ENCODE assay signal across 8 mouse cellular contexts in genomic region chr12:112576749-112577148, GRCm38 (mm10). TPM values are rescaled to one million over a fixed set of nuclear protein-coding genes. Genes with fewer than 3 reads are reported as not detected.
DNase-seq lines count a peak whose midpoint lies in the region; ATAC-seq lines count a peak whose summit lies in the region.

No protein-coding gene starts in this region.

- no peaks in the 10 kb centered on the region for H3K36me3 ChIP-seq in hindbrain, embryonic 10.5 days
- no peaks in the 10 kb centered on the region for H3K36me3 ChIP-seq in hindbrain, embryonic 16.5 days (ENCODE audit: control insufficient read depth, insufficient read depth, low read length)
- no peaks in the 10 kb centered on the region for H3K36me3 ChIP-seq in intestine, embryonic 16.5 days (ENCODE audit: control insufficient read depth, insufficient read depth, low read length)
- H3K36me3 ChIP-seq in midbrain, embryonic 14.5 days (ENCODE audit: control insufficient read depth, insufficient read depth, low read length): no peaks in the 10 kb centered on the region

- no peak overlapping the region for H3K9ac ChIP-seq in hindbrain, embryonic 16.5 days (ENCODE audit: low read depth, low read length)
- H3K9ac ChIP-seq in intestine, embryonic 16.5 days (ENCODE audit: low read depth, low read length): peak overlapping the region; percentile 60
- no peak overlapping the region for H3K9ac ChIP-seq in midbrain, embryonic 14.5 days (replicated peaks; ENCODE audit: low read length)

- no peak for ATAC-seq in hindbrain, embryonic 16.5 days
- peak; percentile 84 for ATAC-seq in intestine, embryonic 16.5 days
- ATAC-seq in midbrain, embryonic 14.5 days (ENCODE audit: low FRiP score, low TSS enrichment): no peak

- H3K4me2 ChIP-seq in hindbrain, embryonic 16.5 days (ENCODE audit: low read length): no peak overlapping the region
- peak overlapping the region; percentile 48 for H3K4me2 ChIP-seq in intestine, embryonic 16.5 days (ENCODE audit: low read depth, low read length)
- no peak overlapping the region for H3K4me2 ChIP-seq in midbrain, embryonic 14.5 days (ENCODE audit: low read length)

- H3K4me1 ChIP-seq in hindbrain, embryonic 10.5 days (replicated peaks): peaks cover 27% of the 10 kb centered on the region
- peaks cover 2% of the 10 kb centered on the region; the same call in 1 of the 2 replicates for H3K4me1 ChIP-seq in hindbrain, embryonic 16.5 days (ENCODE audit: control insufficient read depth, insufficient read depth, low read depth, low read length)
- H3K4me1 ChIP-seq in intestine, embryonic 16.5 days (ENCODE audit: control insufficient read depth, insufficient read depth, low read length): peaks cover 43% of the 10 kb centered on the region
- no peaks in the 10 kb centered on the region for H3K4me1 ChIP-seq in midbrain, embryonic 14.5 days (ENCODE audit: control insufficient read depth, insufficient read depth, low read length)

- no peak overlapping the region for H3K4me3 ChIP-seq in hindbrain, embryonic 10.5 days
- H3K4me3 ChIP-seq in hindbrain, embryonic 16.5 days (ENCODE audit: low read length): no peak overlapping the region
- H3K4me3 ChIP-seq in intestine, embryonic 16.5 days (ENCODE audit: low read length): 0 out of 2 replicates have a peak overlapping the region, but pooled peaks have one; percentile 9
- no peak overlapping the region for H3K4me3 ChIP-seq in midbrain, embryonic 14.5 days (replicated peaks; ENCODE audit: low read depth, low read length)

- no peaks in the 10 kb centered on the region for H3K9me3 ChIP-seq in hindbrain, embryonic 10.5 days
- H3K9me3 ChIP-seq in hindbrain, embryonic 16.5 days (ENCODE audit: control insufficient read depth, low read length): no peaks in the 10 kb centered on the region
- H3K9me3 ChIP-seq in intestine, embryonic 16.5 days (ENCODE audit: control insufficient read depth, low read length): no peaks in the 10 kb centered on the region
- no peaks in the 10 kb centered on the region for H3K9me3 ChIP-seq in midbrain, embryonic 14.5 days (ENCODE audit: control insufficient read depth, low read length)

- DNase-seq in hindbrain, embryonic 10.5 days (ENCODE audit: low spot score): no peak
- DNase-seq in right cerebral cortex, adult 18-20 months: peak; percentile 66
- DNase-seq in right cerebral cortex, postnatal 36 days (ENCODE audit: low spot score in 2 of 2): no peak
- DNase-seq in retina, embryonic 14.5 days (ENCODE audit: low spot score): no peak
- DNase-seq in cerebellum, postnatal 4 days (ENCODE audit: low spot score in 2 of 2): no peak
- DNase-seq in midbrain, embryonic 14.5 days: no peak

- 16% methylated on average over 3 of the region's 3 CpGs for WGBS in hindbrain, embryonic 10.5 days
- WGBS in hindbrain, embryonic 16.5 days: 22% methylated on average over 3 of the region's 3 CpGs
- 5% methylated on average over 3 of the region's 3 CpGs for WGBS in intestine, embryonic 16.5 days
- WGBS in midbrain, embryonic 14.5 days: 21% methylated on average over 3 of the region's 3 CpGs

- peak overlapping the region; percentile 64 for H3K27ac ChIP-seq in hindbrain, embryonic 10.5 days
- no peak overlapping the region for H3K27ac ChIP-seq in hindbrain, embryonic 16.5 days (ENCODE audit: low read depth, low read length)
- H3K27ac ChIP-seq in intestine, embryonic 16.5 days (ENCODE audit: low read length): peak overlapping the region; percentile 98
- H3K27ac ChIP-seq in midbrain, embryonic 14.5 days (replicated peaks; ENCODE audit: low read depth, low read length): no peak overlapping the region

- H3K27me3 ChIP-seq in hindbrain, embryonic 10.5 days (ENCODE audit: insufficient read depth, poor library complexity, severe bottlenecking): peaks cover 8% of the 10 kb centered on the region
- H3K27me3 ChIP-seq in hindbrain, embryonic 16.5 days (replicated peaks; ENCODE audit: control insufficient read depth, insufficient read depth, low read length): 0 out of 2 replicates have a peak, but pooled peaks cover 2% of the 10 kb centered on the region
- no peaks in the 10 kb centered on the region for H3K27me3 ChIP-seq in intestine, embryonic 16.5 days (replicated peaks; ENCODE audit: control insufficient read depth, insufficient read depth, low read length)
- H3K27me3 ChIP-seq in midbrain, embryonic 14.5 days (ENCODE audit: control insufficient read depth, insufficient read depth, low read length): no peaks in the 10 kb centered on the region

RNA-seq across cellular contexts. Expression of gene Inf2, which starts 11.8 kb away (rescaled TPM):
- 1.5 and 1.8 TPM in 2 replicates for polyA plus RNA-seq in hindbrain, embryonic 10.5 days (2016; fragmentation: Nextera tagmentation; extraction: Ambion mirVana)
- 1.0 and 1.1 TPM in 2 replicates for polyA plus RNA-seq in hindbrain, embryonic 16.5 days (2015; fragmentation: Nextera tagmentation; extraction: Ambion mirVana)
- 1.6 and 2.6 TPM in 2 replicates for polyA plus RNA-seq in intestine, embryonic 16.5 days (2015; fragmentation: Nextera tagmentation; extraction: Ambion mirVana)
- 0.89 and 1.6 TPM in 2 replicates for polyA plus RNA-seq in midbrain, embryonic 14.5 days (2014; fragmentation: Nextera tagmentation; extraction: Ambion mirVana)

RNA-seq across cellular contexts. Expression of gene Adssl1, which starts 43.1 kb away (rescaled TPM):
- 3.7 and 5.5 TPM in 2 replicates for polyA plus RNA-seq in hindbrain, embryonic 10.5 days (2016; fragmentation: Nextera tagmentation; extraction: Ambion mirVana)
- 7.7 and 7.9 TPM in 2 replicates for polyA plus RNA-seq in hindbrain, embryonic 16.5 days (2015; fragmentation: Nextera tagmentation; extraction: Ambion mirVana)
- 2.1 and 2.7 TPM in 2 replicates for polyA plus RNA-seq in intestine, embryonic 16.5 days (2015; fragmentation: Nextera tagmentation; extraction: Ambion mirVana)
- 2.8 and 3.1 TPM in 2 replicates for polyA plus RNA-seq in midbrain, embryonic 14.5 days (2014; fragmentation: Nextera tagmentation; extraction: Ambion mirVana)

Comparison
In these comparisons a context has a peak if more than half of its experiments do, and no peak if none do; other contexts are left out.
1. H3K27ac ChIP-seq: peak in hindbrain, embryonic 10.5 days (single experiment) and intestine, embryonic 16.5 days (single experiment); none in hindbrain, embryonic 16.5 days (single experiment) and midbrain, embryonic 14.5 days (single experiment).